Mouse (Mus musculus) brain, embryonic 14.5 days (tissue): ENCODE results near the gene Uba7.

Experiments
- CTCF ChIP-seq: fragments of 200-500 bp; IDR thresholded peaks from 2 replicates; pipeline ENCODE4 v1.5.1; 2012; ENCODE audit warnings: inconsistent platforms, mild to moderate bottlenecking, moderate library complexity, borderline replicate concordance; ENCODE audit not compliant: insufficient read depth, insufficient read length; ENCODE audit errors: extremely low read depth
- POLR2A ChIP-seq: fragments of 200-500 bp; IDR thresholded peaks from 2 replicates; pipeline ENCODE4 v1.6.1; 2012; ENCODE audit warnings: mild to moderate bottlenecking, inconsistent platforms, borderline replicate concordance; ENCODE audit not compliant: poor library complexity, insufficient read depth, insufficient read length, severe bottlenecking; ENCODE audit errors: extremely low read depth

- no peak for TF ChIP-seq CTCF
- no peak for TF ChIP-seq POLR2A
These were observed 41.8 kb downstream of the Uba7 start for GRCm38 (mm10) chr9:108017127-108017526.
